Mouse (Mus musculus) embryonic facial prominence, embryonic 14.5 days (tissue): ENCODE measurements around the gene Mical1. TPM values are rescaled to one million over a fixed set of nuclear protein-coding genes. Genes with fewer than 3 reads are reported as not detected.
"Not testable (repeated sequence)": the region's sequence is repeated elsewhere in the genome, so short reads cannot be mapped to it uniquely, and the experiment has no call there.

ENCODE experiments used
- ATAC-seq: fragments of 200-750 bp; cut with Nextera tagmentation; 2 replicates; pipeline ENCODE4 v1.8.0; 2017; ENCODE audit warnings: low read depth, moderate number of reproducible peaks, moderate TSS enrichment
- DNase-seq: peaks from one replicate; pipeline ENCODE4 v3.0.0-alpha.2; 2015; ENCODE audit warnings: low spot score
- H3K27ac ChIP-seq: fragments of 300-500 bp; sonication (generic); replicated peaks from 2 replicates; pipeline ENCODE4 v1.5.1; 2014; ENCODE audit warnings: low read depth, mild to moderate bottlenecking, low read length, moderate library complexity
- H3K27me3 ChIP-seq: fragments of 300-500 bp; sonication (generic); replicated peaks from 2 replicates; pipeline ENCODE4 v1.6.1; 2014; ENCODE audit warnings: low read length; ENCODE audit not compliant: control insufficient read depth, insufficient read depth
- H3K36me3 ChIP-seq: fragments of 300-500 bp; sonication (generic); 2 replicates; pipeline ENCODE4 v1.6.1; 2014; ENCODE audit warnings: low read length, mixed read lengths; ENCODE audit not compliant: control insufficient read depth, insufficient read depth
- H3K4me1 ChIP-seq: fragments of 300-500 bp; sonication (generic); 2 replicates; pipeline ENCODE4 v1.6.1; 2014; ENCODE audit warnings: antibody characterized with exemption, low read length; ENCODE audit not compliant: control insufficient read depth, insufficient read depth
- H3K4me2 ChIP-seq: fragments of 300-500 bp; sonication (generic); 2 replicates; pipeline ENCODE4 v1.6.1; 2014; ENCODE audit warnings: low read depth, mild to moderate bottlenecking, low read length, moderate library complexity, mixed read lengths
- H3K4me3 ChIP-seq: fragments of 300-500 bp; sonication (generic); 2 replicates; pipeline ENCODE4 v1.5.1; 2014; ENCODE audit warnings: low read depth, mild to moderate bottlenecking, low read length
- H3K9ac ChIP-seq: fragments of 300-500 bp; sonication (generic); 2 replicates; pipeline ENCODE4 v1.6.1; 2014; ENCODE audit warnings: low read depth, mild to moderate bottlenecking, low read length, moderate library complexity, mixed read lengths
- H3K9me3 ChIP-seq: fragments of 300-500 bp; sonication (generic); 2 replicates; pipeline ENCODE4 v1.6.1; 2016; ENCODE audit warnings: low read length; ENCODE audit not compliant: control insufficient read depth
- WGBS: fragments of 180-500 bp; shearing (Covaris S2); extraction: QIAGEN DNeasy Blood & Tissue Kit; methylation state at CpG from one replicate; pipeline ENCODE4 v1.1.7; 2014; 5-methylcytosine and 5-hydroxymethylcytosine counted together
- polyA plus RNA-seq: library from polyadenylated mRNA; unstranded; fragments of >200 nt; fragmentation: Nextera tagmentation; extraction: Ambion mirVana; gene quantifications from 2 replicates; pipeline ENCODE4 v1.2.1, GENCODE M21; 2014

The Mical1 gene
- polyA plus RNA-seq, 1 experiment from 2014 or later = 26.4 TPM

DNA sequence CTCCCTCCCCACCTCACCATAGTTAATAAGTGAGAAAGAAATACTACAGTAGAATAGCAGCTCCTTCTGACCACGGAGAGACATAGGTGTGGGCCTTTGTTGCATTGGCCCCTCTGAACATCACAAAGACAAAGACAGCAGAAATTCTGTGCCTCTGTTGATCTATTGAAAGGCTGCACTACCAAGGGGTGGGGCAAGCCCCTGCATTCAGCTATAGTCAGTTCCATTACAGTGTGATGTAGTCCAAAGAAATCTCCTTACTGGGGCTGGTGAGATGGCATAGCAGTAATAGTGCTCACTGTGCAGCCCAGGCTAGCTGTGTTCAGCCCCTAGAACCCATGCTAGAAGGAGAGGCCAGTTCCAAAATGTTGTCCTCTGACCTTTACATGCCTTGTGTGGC, 28.9 kb downstream of the Mical1 start:
- H3K27ac ChIP-seq = no peak overlapping the region
- 79% methylated on average over 1 of the region's 1 CpGs for WGBS
- no peaks in the 10 kb centered on the region for H3K4me1 ChIP-seq
- no peak overlapping the region for H3K9ac ChIP-seq
- H3K4me2 ChIP-seq = no peak overlapping the region
- no peaks in the 10 kb centered on the region for H3K27me3 ChIP-seq
- H3K4me3 ChIP-seq = no peak overlapping the region
- no peak for ATAC-seq
- DNase-seq = no peak
- no peaks in the 10 kb centered on the region for H3K9me3 ChIP-seq
- no peaks in the 10 kb centered on the region for H3K36me3 ChIP-seq

DNA sequence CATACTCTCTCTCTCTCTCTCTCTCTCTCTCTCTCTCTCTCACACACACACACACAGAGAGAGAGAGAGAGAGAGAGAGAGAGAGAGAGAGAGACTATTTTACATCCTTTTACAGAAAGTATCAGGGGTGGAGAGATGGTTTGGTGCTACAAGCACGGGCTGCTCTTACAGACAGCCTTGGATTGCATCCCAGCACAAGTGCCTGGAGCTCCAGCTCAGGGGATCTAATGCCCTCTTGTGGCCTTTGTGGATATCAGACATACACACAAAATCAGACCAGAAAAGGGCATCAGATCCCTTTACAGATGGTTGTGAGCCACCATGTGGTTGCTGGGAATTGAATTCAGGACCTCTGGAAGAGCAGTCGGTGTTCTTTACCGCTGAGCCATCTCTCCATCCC, 29.3 kb downstream of the Mical1 start:
- H3K4me1 ChIP-seq, H3K27me3 ChIP-seq, H3K27ac ChIP-seq, H3K36me3 ChIP-seq, H3K4me2 ChIP-seq, H3K4me3 ChIP-seq, H3K9ac ChIP-seq, H3K9me3 ChIP-seq: not testable (repeated sequence)
- ATAC-seq = peak; percentile 82
- WGBS = 2% methylated on average over 3 of the region's 3 CpGs
- DNase-seq = peak; percentile 92

DNA sequence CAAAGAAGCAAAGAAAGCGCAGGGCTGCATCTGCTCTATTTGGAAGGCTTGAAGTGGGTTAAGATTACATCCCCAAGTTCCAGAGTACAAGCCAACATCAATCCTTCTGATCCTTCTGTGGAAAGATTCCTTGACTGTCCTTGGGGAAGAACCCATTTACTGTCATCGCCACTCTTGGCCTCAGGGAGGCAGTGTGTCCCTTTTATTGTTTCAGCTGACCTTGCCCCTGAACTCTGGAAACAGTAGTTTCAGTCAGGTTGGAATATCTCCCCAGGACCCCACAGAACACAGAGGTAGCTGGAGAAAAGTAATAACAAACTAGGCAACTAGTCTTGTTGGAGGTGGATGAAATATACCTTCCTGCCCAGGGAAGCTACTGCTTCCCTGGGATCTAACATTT, 33.0 kb downstream of the Mical1 start:
- H3K27ac ChIP-seq = no peak overlapping the region
- DNase-seq = no peak
- WGBS = 36% methylated on average over 2 of the region's 2 CpGs

GRCm38 (mm10) chr10:41514301-41514700, 38.2 kb downstream of the Mical1 start:
- ATAC-seq (no peak), DNase-seq (no peak)
- no peak overlapping the region for H3K27ac ChIP-seq
- no peaks in the 10 kb centered on the region for H3K36me3 ChIP-seq
- H3K4me3 ChIP-seq = no peak overlapping the region
- no peak overlapping the region for H3K9ac ChIP-seq
- H3K4me2 ChIP-seq = no peak overlapping the region
- WGBS = 71% methylated on average over 4 of the region's 4 CpGs
- no peaks in the 10 kb centered on the region for H3K9me3 ChIP-seq
- no peaks in the 10 kb centered on the region for H3K27me3 ChIP-seq
- no peaks in the 10 kb centered on the region for H3K4me1 ChIP-seq

More for the DNA sequence above, 33.0 kb downstream of the Mical1 start:
- Histone ChIP-seq H3K9ac (no peak overlapping the region), H3K9me3 (no peaks in the 10 kb centered on the region), H3K27me3 (no peaks in the 10 kb centered on the region), H3K4me1 (no peaks in the 10 kb centered on the region), H3K36me3 (no peaks in the 10 kb centered on the region), H3K4me3 (no peak overlapping the region), H3K4me2 (no peak overlapping the region)
- ATAC-seq = no peak

DNA sequence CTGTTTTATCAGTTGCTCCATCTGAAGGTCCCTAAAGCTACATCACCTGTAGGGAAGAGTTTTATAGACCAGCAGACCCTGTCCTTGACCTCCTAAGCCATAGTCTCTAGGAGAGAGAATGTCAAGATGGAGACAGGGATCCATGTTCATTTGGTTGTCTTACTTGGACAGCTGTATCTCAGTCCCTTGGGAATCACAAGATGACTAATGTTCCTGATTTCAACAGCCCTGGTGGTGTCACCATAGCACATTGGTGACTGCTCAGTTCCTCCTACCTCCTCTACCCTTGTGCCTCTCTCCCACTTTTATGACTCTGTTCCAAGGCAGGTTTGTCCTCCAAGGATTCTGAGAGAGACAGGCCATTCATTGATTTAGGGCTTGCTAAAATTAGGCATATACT, 38.8 kb downstream of the Mical1 start:
- Histone ChIP-seq H3K4me2 (no peak overlapping the region), H3K27ac (no peak overlapping the region), H3K9ac (no peak overlapping the region), H3K36me3 (no peaks in the 10 kb centered on the region), H3K4me3 (no peak overlapping the region), H3K9me3 (no peaks in the 10 kb centered on the region), H3K27me3 (no peaks in the 10 kb centered on the region), H3K4me1 (no peaks in the 10 kb centered on the region)
- no peak for ATAC-seq
- DNase-seq = no peak

DNA sequence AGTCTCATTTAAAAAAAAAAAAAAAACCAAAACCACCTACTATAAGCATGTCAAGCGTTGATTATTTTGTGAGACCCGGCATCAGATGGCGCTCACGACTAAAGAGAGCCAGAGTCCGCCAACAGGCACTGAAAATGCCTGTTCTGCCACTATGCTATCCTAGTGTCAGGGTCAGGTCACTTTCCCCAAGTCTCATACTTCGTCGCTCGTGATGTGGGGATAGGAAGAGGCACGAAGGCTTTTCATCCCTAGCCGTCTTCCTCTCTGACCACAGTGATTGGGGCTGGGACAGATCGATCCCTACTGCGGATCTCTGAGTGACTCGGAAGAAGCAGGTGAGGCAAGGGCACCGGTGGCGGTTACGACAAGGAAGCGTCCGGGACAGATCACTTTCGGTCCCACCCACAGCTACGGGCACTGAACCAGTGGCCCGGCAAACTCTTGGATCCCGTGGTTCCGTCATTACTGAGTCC, 42.4 kb downstream of the Mical1 start:
- no peaks in the 10 kb centered on the region for H3K9me3 ChIP-seq
- no peaks in the 10 kb centered on the region for H3K27me3 ChIP-seq
- peak overlapping the region; percentile 94 for H3K9ac ChIP-seq
- H3K4me1 ChIP-seq = peaks cover 22% of the 10 kb centered on the region
- H3K4me2 ChIP-seq = peak overlapping the region; percentile 75
- peaks cover 2% of the 10 kb centered on the region for H3K36me3 ChIP-seq
- ATAC-seq (peak; percentile 56), DNase-seq (peak; percentile 93)
- peak overlapping the region; percentile 98 for H3K4me3 ChIP-seq
- WGBS = 0% methylated on average over 23 of the region's 23 CpGs
- H3K27ac ChIP-seq = peak overlapping the region; percentile 98

DNA sequence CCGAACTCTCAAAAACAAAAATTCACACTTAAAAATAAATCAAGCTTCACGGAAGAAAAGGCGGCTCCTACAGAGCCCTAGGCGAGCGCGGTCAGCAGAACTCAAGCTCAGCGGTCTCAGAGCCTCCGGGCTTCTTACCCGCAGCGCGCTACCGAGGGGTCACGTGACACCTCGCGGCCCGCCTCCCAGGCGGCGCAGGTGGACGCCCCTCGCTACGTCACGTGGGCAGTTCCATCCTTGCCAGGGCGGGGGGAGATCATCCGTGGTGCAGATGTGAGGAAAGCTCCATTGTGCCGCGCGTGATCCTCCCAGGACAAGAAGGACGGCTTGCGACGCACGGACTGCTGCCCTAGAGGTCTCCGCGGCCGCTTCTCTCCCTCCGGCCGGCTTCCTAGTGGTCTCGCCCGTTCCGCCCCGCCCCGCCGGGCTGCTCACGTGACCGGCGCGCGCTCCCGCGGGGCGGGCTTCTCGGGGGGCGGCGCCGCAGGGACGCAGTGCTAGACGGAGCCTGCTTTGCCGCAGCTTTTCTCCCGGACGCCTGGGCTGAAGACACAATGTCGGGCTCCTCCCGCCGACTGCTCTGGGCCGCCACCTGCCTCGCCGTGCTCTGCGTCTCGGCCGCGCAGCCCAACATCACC, 43.0 kb downstream of the Mical1 start, which contains the start of gene Cd164:
TSS of gene Cd164 (plus strand) at position 434 of the 638 bp plus-strand sequence.
- WGBS = under 1% methylated on average over 24 of the region's 69 CpGs
- DNase-seq = peak; percentile 97
- peaks cover 8% of the 10 kb centered on the region for H3K36me3 ChIP-seq

GRCm38 (mm10) chr10:41519640-41520409, 43.7 kb downstream of the Mical1 start:
- Histone ChIP-seq H3K27ac (peak overlapping the region; percentile 98), H3K36me3 (peaks cover 14% of the 10 kb centered on the region), H3K27me3 (no peaks in the 10 kb centered on the region), H3K9ac (peak overlapping the region; percentile 94), H3K4me3 (peak overlapping the region; percentile 98), H3K4me1 (peaks cover 22% of the 10 kb centered on the region), H3K4me2 (peak overlapping the region; percentile 75), H3K9me3 (no peaks in the 10 kb centered on the region)
- peak; percentile 48 for ATAC-seq
- WGBS = under 1% methylated on average over 39 of the region's 65 CpGs
- DNase-seq = peak; percentile 55

More for the DNA sequence above, 43.0 kb downstream of the Mical1 start, which contains the start of gene Cd164:
- H3K9ac ChIP-seq = peak within 1 kb of the TSS; percentile 94
- H3K4me2 ChIP-seq = peak within 1 kb of the TSS; percentile 75
- H3K4me1 ChIP-seq = peaks cover 22% of the 10 kb centered on the region
- no peaks in the 10 kb centered on the region for H3K9me3 ChIP-seq
- H3K27me3 ChIP-seq = no peaks in the 10 kb centered on the region
- peak; percentile 93 for ATAC-seq
- peak within 1 kb of the TSS; percentile 98 for H3K4me3 ChIP-seq
- H3K27ac ChIP-seq = peak within 1 kb of the TSS; percentile 98
